Mouse (Mus musculus) forebrain, embryonic 14.5 days (tissue): ENCODE data around the gene Nacc1. TPM values are rescaled to one million over a fixed set of nuclear protein-coding genes. Genes with fewer than 3 reads are reported as not detected.

Experiments used
- ATAC-seq: fragments of 200-750 bp; cut with Nextera tagmentation; 2 replicates; pipeline ENCODE4 v1.8.0; 2017; ENCODE audit warnings: mild to moderate bottlenecking, moderate library complexity
- DNase-seq: peaks from one replicate; pipeline ENCODE4 v3.0.0-alpha.2; 2015; ENCODE audit warnings: low spot score
- H3K27ac ChIP-seq: fragments of 300-500 bp; sonication (generic); 2 replicates; pipeline ENCODE4 v1.5.1; 2014; ENCODE audit warnings: low read depth, mild to moderate bottlenecking, control low read depth, low read length, moderate library complexity
- H3K27me3 ChIP-seq: fragments of 300-500 bp; sonication (generic); replicated peaks from 2 replicates; pipeline ENCODE4 v1.6.1; 2014; ENCODE audit warnings: low read length, control low read depth, mixed read lengths; ENCODE audit not compliant: control insufficient read depth, insufficient read depth
- H3K36me3 ChIP-seq: fragments of 300-500 bp; sonication (generic); 2 replicates; pipeline ENCODE4 v1.6.1; 2014; ENCODE audit warnings: low read length, control low read depth; ENCODE audit not compliant: control insufficient read depth, insufficient read depth
- H3K4me1 ChIP-seq: fragments of 300-500 bp; sonication (generic); 2 replicates; pipeline ENCODE4 v1.6.1; 2014; ENCODE audit warnings: antibody characterized with exemption, low read length, control low read depth; ENCODE audit not compliant: control insufficient read depth, insufficient read depth
- H3K4me2 ChIP-seq: fragments of 300-500 bp; sonication (generic); 2 replicates; pipeline ENCODE4 v1.6.1; 2014; ENCODE audit warnings: mild to moderate bottlenecking, control low read depth, low read length
- H3K4me3 ChIP-seq: fragments of 300-500 bp; sonication (generic); 2 replicates; pipeline ENCODE4 v1.5.1; 2014; ENCODE audit warnings: low read depth, low read length, control low read depth
- H3K9ac ChIP-seq: fragments of 300-500 bp; sonication (generic); 2 replicates; pipeline ENCODE4 v1.6.1; 2014; ENCODE audit warnings: mild to moderate bottlenecking, low read length, control low read depth, moderate library complexity
- H3K9me3 ChIP-seq: fragments of 300-500 bp; sonication (generic); replicated peaks from 2 replicates; pipeline ENCODE4 v1.6.1; 2016; ENCODE audit warnings: low read length, control low read depth, mixed read lengths; ENCODE audit not compliant: control insufficient read depth
- WGBS: fragments of 180-500 bp; shearing (Covaris S2); extraction: QIAGEN DNeasy Blood & Tissue Kit; methylation state at CpG from one replicate; pipeline ENCODE4 v1.1.7; 2014; 5-methylcytosine and 5-hydroxymethylcytosine counted together
- polyA plus RNA-seq: library from polyadenylated mRNA; unstranded; fragments of >200 nt; fragmentation: Nextera tagmentation; extraction: Ambion mirVana; gene quantifications from 2 replicates; pipeline ENCODE4 v1.2.1, GENCODE M21; 2014

Gene Nacc1
- polyA plus RNA-seq, 1 experiment from 2014 or later = 17.6 TPM

DNA sequence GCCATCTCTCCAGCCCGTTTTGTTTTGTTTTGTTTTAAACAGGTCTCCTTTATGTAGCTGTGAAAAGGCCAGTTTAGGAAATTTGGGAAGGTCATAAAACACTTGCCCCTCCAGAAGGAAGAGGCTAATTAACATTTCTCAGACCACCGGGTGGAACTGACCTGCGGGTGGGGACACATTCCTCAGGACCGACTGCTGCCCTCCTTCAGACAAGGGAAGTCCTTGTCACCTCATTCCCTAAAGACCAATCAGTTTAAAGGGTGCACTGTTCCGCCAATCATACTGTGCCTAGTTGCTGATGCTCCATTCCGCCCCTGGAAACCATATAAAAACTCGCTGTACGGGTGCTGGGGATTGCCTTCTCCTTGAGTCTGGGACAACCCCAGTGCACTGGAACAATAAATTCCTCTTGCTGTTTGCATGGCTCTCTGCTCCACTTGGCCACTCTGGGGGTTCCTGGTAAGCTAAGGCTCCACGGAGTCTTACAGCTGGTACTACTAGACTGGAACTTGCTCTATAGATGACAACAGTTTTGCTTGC is 34.5 kb downstream of the Nacc1 start:
- Histone ChIP-seq H3K9me3 (no peaks in the 10 kb centered on the region), H3K4me3 (no peak overlapping the region), H3K36me3 (no peaks in the 10 kb centered on the region), H3K27me3 (no peaks in the 10 kb centered on the region), H3K4me1 (peaks cover 20% of the 10 kb centered on the region), H3K27ac (no peak overlapping the region), H3K9ac (no peak overlapping the region), H3K4me2 (no peak overlapping the region)
- WGBS = 73% methylated on average over 9 of the region's 9 CpGs
- DNase-seq (no peak), ATAC-seq (no peak)

- no peak for ATAC-seq
- no peak overlapping the region for H3K4me2 ChIP-seq
- no peak overlapping the region for H3K9ac ChIP-seq
- H3K27me3 ChIP-seq = no peaks in the 10 kb centered on the region
- H3K27ac ChIP-seq = no peak overlapping the region
- H3K36me3 ChIP-seq = no peaks in the 10 kb centered on the region
- H3K4me1 ChIP-seq = peaks cover 2% of the 10 kb centered on the region; the same call in 1 of the 2 replicates
- no peak overlapping the region for H3K4me3 ChIP-seq
- WGBS = 42% methylated on average over 3 of the region's 3 CpGs
- no peak for DNase-seq
- no peaks in the 10 kb centered on the region for H3K9me3 ChIP-seq
These were observed 37.4 kb downstream of the Nacc1 start for GRCm38 (mm10) chr8:84650213-84650612.

- Histone ChIP-seq H3K9ac (peak overlapping the region; percentile 3; the same call in 1 of the 2 replicates), H3K4me2 (peak overlapping the region; percentile 33), H3K4me3 (peak overlapping the region; percentile 0; the same call in 1 of the 2 replicates), H3K36me3 (no peaks in the 10 kb centered on the region), H3K27ac (peak overlapping the region; percentile 17; the same call in 1 of the 2 replicates), H3K4me1 (no peaks in the 10 kb centered on the region), H3K9me3 (no peaks in the 10 kb centered on the region), H3K27me3 (no peaks in the 10 kb centered on the region)
- DNase-seq = peak; percentile 68
- ATAC-seq = peak; percentile 73
- 1% methylated on average over 14 of the region's 14 CpGs for WGBS
These were observed 40.2 kb downstream of the Nacc1 start for GRCm38 (mm10) chr8:84647461-84647901.

GRCm38 (mm10) chr8:84646800-84647199 is 40.9 kb downstream of the Nacc1 start:
- Histone ChIP-seq H3K4me1 (no peaks in the 10 kb centered on the region), H3K27me3 (no peaks in the 10 kb centered on the region), H3K27ac (no peak overlapping the region), H3K4me3 (no peak overlapping the region), H3K4me2 (peak overlapping the region; percentile 33), H3K36me3 (no peaks in the 10 kb centered on the region), H3K9me3 (no peaks in the 10 kb centered on the region), H3K9ac (no peak overlapping the region)
- WGBS = 54% methylated on average over 6 of the region's 6 CpGs
- ATAC-seq (no peak), DNase-seq (peak; percentile 27)

GRCm38 (mm10) chr8:84643019-84643418 is 44.6 kb downstream of the Nacc1 start:
- no peaks in the 10 kb centered on the region for H3K27me3 ChIP-seq
- H3K36me3 ChIP-seq = no peaks in the 10 kb centered on the region
- 82% methylated on average over 5 of the region's 5 CpGs for WGBS
- peaks cover 4% of the 10 kb centered on the region for H3K4me1 ChIP-seq
- DNase-seq = no peak
- no peak overlapping the region for H3K27ac ChIP-seq
- H3K4me3 ChIP-seq = no peak overlapping the region
- H3K9me3 ChIP-seq = no peaks in the 10 kb centered on the region
- no peak overlapping the region for H3K4me2 ChIP-seq
- H3K9ac ChIP-seq = no peak overlapping the region
- no peak for ATAC-seq

DNA sequence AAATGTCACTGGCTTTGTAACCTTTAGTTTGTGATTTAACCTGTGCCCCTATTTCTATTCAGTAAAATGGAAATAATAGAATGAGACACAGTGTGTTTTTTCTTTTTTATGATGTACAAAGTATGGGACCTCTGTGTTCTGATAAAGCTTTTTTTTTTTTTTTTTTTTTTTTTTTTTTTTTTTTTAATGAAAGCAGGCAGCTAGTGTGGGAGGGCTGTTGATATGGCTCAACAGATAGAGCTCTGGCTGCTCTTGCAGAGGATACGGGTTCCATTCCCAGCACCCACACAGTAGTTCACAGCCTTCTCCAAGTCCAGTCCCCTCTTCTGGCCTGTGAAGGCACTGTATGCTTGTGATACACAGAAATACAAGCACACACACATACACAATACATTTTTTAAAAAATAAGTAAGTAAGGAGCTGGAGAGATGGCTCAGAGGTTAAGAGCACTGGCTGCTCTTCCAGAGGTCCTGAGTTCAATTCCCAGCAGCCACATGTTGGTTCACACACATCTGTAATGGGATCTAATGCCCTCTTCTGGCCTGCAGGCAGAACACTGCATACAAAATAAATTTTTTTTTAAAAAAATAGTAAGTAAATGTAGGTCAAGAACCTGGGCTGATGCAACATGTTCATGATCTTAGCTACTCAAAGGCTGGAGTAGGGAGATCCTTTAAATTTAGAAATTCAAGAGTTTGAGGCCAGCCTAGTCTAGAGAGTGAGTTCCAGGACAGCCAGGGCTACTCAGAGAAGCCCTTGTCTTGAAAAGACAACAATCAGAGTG is 45.9 kb downstream of the Nacc1 start:
- Histone ChIP-seq H3K9ac (no peak overlapping the region), H3K27me3 (no peaks in the 10 kb centered on the region), H3K4me3 (no peak overlapping the region), H3K4me2 (no peak overlapping the region), H3K36me3 (no peaks in the 10 kb centered on the region), H3K27ac (no peak overlapping the region), H3K9me3 (no peaks in the 10 kb centered on the region), H3K4me1 (peaks cover 5% of the 10 kb centered on the region)
- ATAC-seq (no peak), DNase-seq (no peak)
- WGBS = 94% methylated on average over 1 of the region's 1 CpGs

DNA sequence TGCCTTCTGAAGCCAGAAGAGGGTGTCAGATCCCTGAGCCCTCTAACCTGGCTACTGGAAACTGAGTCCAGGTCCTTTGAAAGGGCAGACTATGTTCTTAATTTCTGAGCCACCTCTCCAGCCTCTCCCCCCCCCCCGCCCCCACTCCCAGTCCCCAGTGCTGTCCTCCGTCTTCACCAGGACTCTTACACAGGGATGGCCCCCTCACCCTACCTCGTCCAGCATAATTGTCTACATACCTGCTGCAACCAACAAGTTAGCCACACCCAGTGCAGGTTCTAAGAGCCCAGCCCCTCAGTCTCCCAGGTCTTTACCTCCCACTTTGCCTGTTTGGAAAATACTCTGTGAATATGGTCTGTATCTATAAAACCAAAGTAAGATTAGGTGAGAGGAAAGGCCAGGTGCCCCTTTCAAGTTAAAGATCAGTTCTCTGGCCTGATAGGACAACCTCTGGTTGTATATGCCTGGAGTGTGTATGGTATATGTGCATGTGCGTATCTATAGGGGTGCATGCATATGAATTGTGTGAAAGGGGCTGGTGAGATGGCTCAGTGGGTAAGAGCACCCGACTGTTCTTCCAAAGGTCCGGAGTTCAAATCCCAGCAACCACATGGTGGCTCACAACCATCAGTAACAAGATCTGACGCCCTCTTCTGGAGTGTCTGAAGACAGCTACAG is 46.9 kb downstream of the Nacc1 start:
- WGBS = 78% methylated on average over 7 of the region's 7 CpGs
- Histone ChIP-seq H3K4me3 (no peak overlapping the region), H3K9me3 (no peaks in the 10 kb centered on the region), H3K4me2 (no peak overlapping the region), H3K27me3 (no peaks in the 10 kb centered on the region), H3K9ac (no peak overlapping the region), H3K27ac (no peak overlapping the region), H3K4me1 (peaks cover 5% of the 10 kb centered on the region), H3K36me3 (no peaks in the 10 kb centered on the region)
- no peak for DNase-seq
- ATAC-seq = no peak

DNA sequence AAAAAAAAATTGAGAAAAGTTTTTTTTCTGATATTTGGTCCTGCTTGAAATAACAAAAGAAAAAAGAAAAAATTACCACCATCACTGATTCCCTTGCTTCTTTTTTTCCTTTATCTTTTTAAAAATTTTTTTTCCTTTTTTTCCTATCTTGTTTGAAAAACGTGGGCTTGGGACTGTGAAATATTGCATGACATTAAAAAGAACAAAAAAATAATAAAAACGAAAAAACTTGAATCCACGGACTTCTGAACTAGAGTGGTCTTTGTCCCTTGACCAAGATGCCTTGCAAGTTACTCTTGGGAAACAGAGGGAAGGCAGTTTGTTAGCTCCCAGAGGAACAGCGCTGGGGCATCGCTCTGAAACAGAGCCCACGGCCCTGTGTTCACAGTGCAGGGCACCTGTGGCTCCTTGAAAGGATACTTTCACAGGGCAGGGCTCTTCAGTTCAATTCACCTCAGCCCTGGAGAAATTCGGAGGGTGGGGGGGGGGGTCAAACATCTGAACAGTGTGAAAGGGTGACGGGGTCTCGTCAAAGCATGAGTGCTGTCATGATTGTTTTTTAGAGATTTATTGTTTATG is 47.6 kb downstream of the Nacc1 start:
- H3K9me3 ChIP-seq = no peaks in the 10 kb centered on the region
- no peaks in the 10 kb centered on the region for H3K27me3 ChIP-seq
- peaks cover 5% of the 10 kb centered on the region for H3K4me1 ChIP-seq
- peak overlapping the region; percentile 40 for H3K4me3 ChIP-seq
- H3K9ac ChIP-seq = peak overlapping the region; percentile 40; the same call in 1 of the 2 replicates
- no peak for ATAC-seq
- H3K36me3 ChIP-seq = no peaks in the 10 kb centered on the region
- 22% methylated on average over 9 of the region's 9 CpGs for WGBS
- H3K4me2 ChIP-seq = peak overlapping the region; percentile 68
- no peak overlapping the region for H3K27ac ChIP-seq
- no peak for DNase-seq
